Mouse (Mus musculus) midbrain, embryonic 15.5 days (tissue): ENCODE measurements around the gene Gpc6. TPM values are rescaled to one million over a fixed set of nuclear protein-coding genes. Genes with fewer than 3 reads are reported as not detected.

Source experiments
- ATAC-seq: fragments of 200-750 bp; cut with Nextera tagmentation; replicated peaks from 2 replicates; pipeline ENCODE4 v1.8.0; 2017; ENCODE audit warnings: moderate TSS enrichment
- H3K27ac ChIP-seq: fragments of 300-500 bp; sonication (generic); 2 replicates; pipeline ENCODE4 v1.5.1; 2015; ENCODE audit warnings: mild to moderate bottlenecking, inconsistent platforms
- H3K27me3 ChIP-seq: fragments of 300-500 bp; sonication (generic); replicated peaks from 2 replicates; pipeline ENCODE4 v1.6.1; 2015; ENCODE audit warnings: inconsistent platforms
- H3K36me3 ChIP-seq: fragments of 300-500 bp; sonication (generic); replicated peaks from 2 replicates; pipeline ENCODE4 v1.6.1; 2015; ENCODE audit warnings: inconsistent platforms
- H3K4me1 ChIP-seq: fragments of 300-500 bp; sonication (generic); 2 replicates; pipeline ENCODE4 v1.6.1; 2015; ENCODE audit warnings: inconsistent platforms
- H3K4me2 ChIP-seq: fragments of 300-500 bp; sonication (generic); 2 replicates; pipeline ENCODE4 v1.6.1; 2015; ENCODE audit warnings: inconsistent platforms, mild to moderate bottlenecking, moderate library complexity
- H3K4me3 ChIP-seq: fragments of 300-500 bp; sonication (generic); 2 replicates; pipeline ENCODE4 v1.5.1; 2015; ENCODE audit warnings: mild to moderate bottlenecking, inconsistent platforms
- H3K9ac ChIP-seq: fragments of 300-500 bp; sonication (generic); 2 replicates; pipeline ENCODE4 v1.6.1; 2015; ENCODE audit warnings: mild to moderate bottlenecking, inconsistent platforms
- H3K9me3 ChIP-seq: fragments of 300-500 bp; sonication (generic); 2 replicates; pipeline ENCODE4 v1.6.1; 2016; ENCODE audit warnings: inconsistent platforms
- WGBS: fragments of 180-500 bp; shearing (Covaris S2); methylation state at CpG from one replicate; pipeline ENCODE4 v1.1.7; 2015; ENCODE audit warnings: mixed read lengths; 5-methylcytosine and 5-hydroxymethylcytosine counted together
- microRNA-seq: library from miRNA; unstranded; fragments of <30 nt; microRNA quantifications from one replicate; pipeline ENCODE4, GENCODE M21; 2016
- polyA plus RNA-seq: library from polyadenylated mRNA; unstranded; fragments of >200 nt; fragmentation: Nextera tagmentation; extraction: Ambion mirVana; gene quantifications from 2 replicates; pipeline ENCODE4 v1.2.1, GENCODE M21; 2015

Gpc6 gene
- polyA plus RNA-seq, 1 experiment from 2014 or later: 21.1 TPM

DNA sequence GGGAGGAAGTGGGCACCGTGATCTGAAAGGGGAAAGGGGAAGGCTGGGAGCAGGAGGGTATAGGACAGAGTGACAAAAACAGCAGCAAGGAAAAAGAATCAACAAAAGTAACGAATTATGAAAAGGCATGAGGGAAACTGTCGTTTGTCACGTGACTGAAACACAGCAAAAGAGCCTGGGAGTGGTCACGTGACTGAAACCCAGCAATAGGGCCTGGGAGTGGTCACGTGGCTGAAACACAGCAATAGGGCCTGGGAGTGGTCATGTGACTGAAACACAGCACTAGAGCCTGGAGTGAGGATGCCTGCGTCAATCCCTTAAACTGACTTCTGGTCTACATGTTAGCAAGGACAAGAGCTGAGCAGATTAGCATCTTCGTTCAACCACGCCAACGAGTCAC, 1063.3 kb downstream of the Gpc6 start:
- Histone ChIP-seq H3K4me3 (no peak overlapping the region), H3K4me1 (no peaks in the 10 kb centered on the region), H3K27ac (no peak overlapping the region), H3K9me3 (no peaks in the 10 kb centered on the region), H3K36me3 (no peaks in the 10 kb centered on the region), H3K27me3 (no peaks in the 10 kb centered on the region), H3K4me2 (no peak overlapping the region), H3K9ac (no peak overlapping the region)
- WGBS: 92% methylated on average over 10 of the region's 10 CpGs
- ATAC-seq: no peak

- H3K27ac ChIP-seq: no peak overlapping the region
- H3K4me1 ChIP-seq: no peaks in the 10 kb centered on the region
- no peaks in the 10 kb centered on the region for H3K27me3 ChIP-seq
- no peak overlapping the region for H3K4me3 ChIP-seq
- no peaks in the 10 kb centered on the region for H3K36me3 ChIP-seq
- H3K9me3 ChIP-seq: no peaks in the 10 kb centered on the region
- 87% methylated on average over 8 of the region's 8 CpGs for WGBS
- no peak overlapping the region for H3K9ac ChIP-seq
- no peak overlapping the region for H3K4me2 ChIP-seq
- ATAC-seq: no peak
Observed at GRCm38 (mm10) chr14:117990203-117990602, 1065.1 kb downstream of the Gpc6 start.

- ATAC-seq: no peak
- no peaks in the 10 kb centered on the region for H3K27me3 ChIP-seq
- H3K4me1 ChIP-seq: no peaks in the 10 kb centered on the region
- no peak overlapping the region for H3K27ac ChIP-seq
- no peaks in the 10 kb centered on the region for H3K9me3 ChIP-seq
- 79% methylated on average over 8 of the region's 8 CpGs for whole genome bisulfite sequencing
- no peak overlapping the region for H3K4me3 ChIP-seq
- no peak overlapping the region for H3K9ac ChIP-seq
- H3K36me3 ChIP-seq: no peaks in the 10 kb centered on the region
- no peak overlapping the region for H3K4me2 ChIP-seq
Observed at GRCm38 (mm10) chr14:117992600-117993256, 1067.6 kb downstream of the Gpc6 start.

DNA sequence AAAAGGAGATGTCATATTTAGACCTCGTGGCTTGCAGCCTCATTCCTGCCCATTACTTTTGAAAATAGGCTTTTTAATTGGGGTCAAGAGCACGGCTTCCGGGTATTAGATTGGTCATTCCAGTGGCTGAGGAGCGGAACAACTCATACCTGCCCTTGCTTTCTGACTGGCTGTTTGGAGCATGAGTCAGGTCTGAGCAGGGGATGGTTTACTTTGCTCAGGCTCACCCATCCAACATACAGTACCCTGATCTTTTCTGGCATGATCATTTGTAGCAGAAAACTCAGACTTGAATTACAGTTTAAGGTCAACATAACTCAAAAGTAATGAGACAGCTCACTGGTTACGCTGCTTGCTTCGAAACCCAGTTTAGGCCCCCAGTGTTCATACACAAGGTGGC, 1068.7 kb downstream of the Gpc6 start:
- 90% methylated on average over 6 of the region's 6 CpGs for WGBS
- Histone ChIP-seq H3K9ac (no peak overlapping the region), H3K36me3 (no peaks in the 10 kb centered on the region), H3K27ac (no peak overlapping the region), H3K27me3 (no peaks in the 10 kb centered on the region), H3K4me2 (no peak overlapping the region), H3K4me3 (no peak overlapping the region), H3K9me3 (no peaks in the 10 kb centered on the region), H3K4me1 (no peaks in the 10 kb centered on the region)
- ATAC-seq: no peak

- no peak for ATAC-seq
- no peak overlapping the region for H3K27ac ChIP-seq
- H3K4me1 ChIP-seq: peaks cover 17% of the 10 kb centered on the region
- H3K9ac ChIP-seq: no peak overlapping the region
- H3K4me2 ChIP-seq: no peak overlapping the region
- H3K36me3 ChIP-seq: no peaks in the 10 kb centered on the region
- H3K9me3 ChIP-seq: no peaks in the 10 kb centered on the region
- 89% methylated on average over 10 of the region's 10 CpGs for WGBS
- no peaks in the 10 kb centered on the region for H3K27me3 ChIP-seq
- no peak overlapping the region for H3K4me3 ChIP-seq
Observed at GRCm38 (mm10) chr14:118004434-118004833, 1079.3 kb downstream of the Gpc6 start.

- Histone ChIP-seq H3K27me3 (no peaks in the 10 kb centered on the region), H3K4me1 (peaks cover 17% of the 10 kb centered on the region), H3K9me3 (no peaks in the 10 kb centered on the region), H3K9ac (no peak overlapping the region), H3K4me2 (no peak overlapping the region), H3K27ac (no peak overlapping the region), H3K36me3 (no peaks in the 10 kb centered on the region), H3K4me3 (no peak overlapping the region)
- 16% methylated on average over 5 of the region's 5 CpGs for WGBS
- no peak; the same call in 1 of the 2 replicates for ATAC-seq
Observed at GRCm38 (mm10) chr14:118005697-118006096, 1080.6 kb downstream of the Gpc6 start.

DNA sequence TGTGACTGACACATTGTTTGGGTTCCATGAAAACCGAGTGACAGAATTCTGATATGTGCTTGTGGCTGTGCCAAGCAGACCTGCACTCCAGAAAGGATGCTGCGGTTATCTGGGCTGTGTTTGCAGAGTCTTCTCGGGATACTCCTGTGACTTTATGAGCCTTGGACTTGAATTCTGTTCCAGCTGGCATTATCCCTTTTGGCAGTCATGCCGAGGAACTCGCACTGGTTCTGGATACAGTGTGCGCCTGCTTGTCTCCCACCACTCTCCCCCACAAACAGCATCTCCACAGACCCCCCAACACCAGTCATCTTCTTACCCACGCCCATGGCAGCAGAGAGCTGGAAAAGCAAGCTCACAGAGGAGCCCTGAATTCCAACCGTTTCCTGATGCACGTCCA, 1084.4 kb downstream of the Gpc6 start:
- 84% methylated on average over 9 of the region's 9 CpGs for WGBS
- no peak overlapping the region for H3K27ac ChIP-seq
- no peaks in the 10 kb centered on the region for H3K4me1 ChIP-seq
- H3K36me3 ChIP-seq: no peaks in the 10 kb centered on the region
- ATAC-seq: no peak
- H3K9ac ChIP-seq: no peak overlapping the region
- no peak overlapping the region for H3K4me3 ChIP-seq
- H3K4me2 ChIP-seq: no peak overlapping the region
- H3K27me3 ChIP-seq: no peaks in the 10 kb centered on the region
- H3K9me3 ChIP-seq: no peaks in the 10 kb centered on the region

DNA sequence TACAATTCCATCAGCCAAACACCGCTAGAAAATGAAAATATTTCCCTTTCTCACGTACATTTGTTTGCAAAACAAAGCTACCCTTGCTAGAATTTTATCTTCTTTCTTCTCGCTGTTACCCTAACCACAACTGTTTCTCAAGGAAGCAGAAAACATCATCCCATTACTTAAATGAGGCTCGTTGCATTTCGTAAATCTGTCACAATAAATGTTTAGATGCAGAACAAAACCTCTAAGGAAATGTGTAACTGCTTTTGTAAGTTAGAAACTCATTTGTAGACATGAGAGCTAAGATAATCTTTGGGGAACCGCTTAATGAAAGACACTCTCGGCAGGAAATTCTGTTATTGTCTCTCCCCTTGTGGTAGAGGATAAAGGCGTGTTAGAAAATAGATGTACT, 1088.1 kb downstream of the Gpc6 start:
- H3K4me1 ChIP-seq: no peaks in the 10 kb centered on the region
- H3K4me2 ChIP-seq: no peak overlapping the region
- H3K9ac ChIP-seq: no peak overlapping the region
- no peak for ATAC-seq
- H3K27ac ChIP-seq: no peak overlapping the region
- no peaks in the 10 kb centered on the region for H3K27me3 ChIP-seq
- no peaks in the 10 kb centered on the region for H3K9me3 ChIP-seq
- no peak overlapping the region for H3K4me3 ChIP-seq
- no peaks in the 10 kb centered on the region for H3K36me3 ChIP-seq
- 66% methylated on average over 8 of the region's 8 CpGs for WGBS

DNA sequence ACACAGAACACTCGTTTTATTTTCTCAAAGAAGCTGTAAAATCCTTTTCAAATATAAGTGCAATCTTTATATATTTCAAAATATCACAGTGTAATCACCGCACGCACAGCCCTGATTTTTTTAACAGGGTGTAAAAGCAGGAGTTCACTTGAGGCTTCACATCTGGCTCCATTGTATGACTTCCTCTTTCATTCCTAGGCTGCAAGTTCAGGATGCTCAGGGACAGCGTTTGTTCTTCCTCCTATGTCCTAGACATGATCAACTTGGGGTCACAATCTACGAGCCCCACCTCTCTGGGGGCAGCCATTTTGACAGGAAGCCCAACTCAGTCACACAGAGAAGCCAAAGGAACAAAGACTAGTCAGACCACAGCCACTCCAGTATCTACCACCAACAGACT, 1094.2 kb downstream of the Gpc6 start:
- Histone ChIP-seq H3K9me3 (no peaks in the 10 kb centered on the region), H3K4me3 (no peak overlapping the region), H3K4me2 (no peak overlapping the region), H3K27me3 (no peaks in the 10 kb centered on the region), H3K36me3 (no peaks in the 10 kb centered on the region), H3K4me1 (no peaks in the 10 kb centered on the region), H3K9ac (no peak overlapping the region), H3K27ac (no peak overlapping the region)
- no peak for ATAC-seq
- 88% methylated on average over 5 of the region's 5 CpGs for WGBS

DNA sequence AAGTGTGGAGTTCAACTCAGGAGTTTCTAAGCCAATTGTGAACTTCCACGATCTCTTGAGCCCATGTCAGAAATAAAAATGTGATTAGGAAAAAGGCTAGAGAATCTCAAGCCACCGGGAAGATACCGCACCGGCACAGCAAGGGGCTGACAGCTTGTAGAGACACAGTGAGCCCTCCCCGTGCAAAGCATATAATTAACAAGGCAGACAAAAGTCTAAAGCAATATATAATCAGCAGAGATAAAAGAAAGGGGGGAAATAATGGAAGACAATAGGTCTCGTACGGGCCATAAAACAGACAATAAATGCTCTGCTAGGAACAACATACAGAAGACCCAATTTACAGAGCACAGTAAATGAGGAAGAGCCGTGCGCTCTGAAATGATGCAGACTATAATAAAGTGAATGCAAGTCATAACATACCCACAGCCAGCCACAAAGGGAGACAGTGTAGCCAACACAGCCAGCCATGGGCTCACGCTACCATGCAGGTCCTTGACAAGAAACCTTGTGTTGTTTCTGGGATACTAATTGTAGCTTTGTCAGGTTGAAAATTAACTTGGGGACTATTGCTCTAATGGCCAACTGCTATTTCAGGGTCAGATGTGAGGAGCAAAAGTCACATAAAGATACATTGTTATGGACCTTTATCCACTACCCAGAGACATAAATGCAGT, 1096.9 kb downstream of the Gpc6 start:
- Histone ChIP-seq H3K36me3 (no peaks in the 10 kb centered on the region), H3K4me3 (no peak overlapping the region), H3K9me3 (no peaks in the 10 kb centered on the region), H3K27ac (no peak overlapping the region), H3K4me2 (no peak overlapping the region), H3K4me1 (no peaks in the 10 kb centered on the region), H3K27me3 (no peaks in the 10 kb centered on the region), H3K9ac (no peak overlapping the region)
- 61% methylated on average over 10 of the region's 10 CpGs for WGBS
- ATAC-seq: no peak

Small RNA genes lying within 50 kb of the gene (microRNA-seq; reads per million reads assigned to microRNA genes)
- not detected for gene Mir6239
